Mouse (Mus musculus) CD4-positive helper T cell, adult 2 months (primary cell): ENCODE measurements around the gene Isyna1.
"Not testable (repeated sequence)": the region's sequence is repeated elsewhere in the genome, so short reads cannot be mapped to it uniquely, and the experiment has no call there.

Experiments
- DNase-seq: peaks from one replicate; pipeline ENCODE4 v3.0.0-alpha.2; 2012; ENCODE audit warnings: low read depth, missing footprints, low spot score

The Isyna1 gene

GRCm38 (mm10) chr8:70574915-70575314 lies 19.3 kb upstream of the Isyna1 start:
- DNase-seq, result no peak

- no peak for DNase-seq
These were observed 17.0 kb upstream of the Isyna1 start for GRCm38 (mm10) chr8:70577207-70577606.

GRCm38 (mm10) chr8:70583476-70584387 lies 10.4 kb upstream of the Isyna1 start:
- no peak for DNase-seq

- no peak for DNase-seq
These were observed 9.4 kb upstream of the Isyna1 start for GRCm38 (mm10) chr8:70584606-70585257.

GRCm38 (mm10) chr8:70585258-70585652 lies 8.9 kb upstream of the Isyna1 start:
- peak; percentile 60 for DNase-seq

- not testable (repeated sequence) for DNase-seq
These were observed 6.2 kb upstream of the Isyna1 start for GRCm38 (mm10) chr8:70587955-70588354.

- DNase-seq, result no peak
These were observed 2.6 kb upstream of the Isyna1 start for GRCm38 (mm10) chr8:70591569-70591968.

GRCm38 (mm10) chr8:70593173-70593572 lies 1.0 kb upstream of the Isyna1 start:
- DNase-seq, result no peak

- no peak for DNase-seq
These were observed 720 bp downstream of the Isyna1 start for GRCm38 (mm10) chr8:70594621-70595564.

- no peak for DNase-seq
These were observed 1.6 kb downstream of the Isyna1 start for GRCm38 (mm10) chr8:70595811-70596210.

GRCm38 (mm10) chr8:70596216-70596615 lies 2.0 kb downstream of the Isyna1 start:
- no peak for DNase-seq

GRCm38 (mm10) chr8:70596775-70597416 lies 2.7 kb downstream of the Isyna1 start:
- DNase-seq, result no peak

GRCm38 (mm10) chr8:70597417-70598272 lies 3.5 kb downstream of the Isyna1 start:
- no peak for DNase-seq

- DNase-seq, result no peak
These were observed 4.1 kb downstream of the Isyna1 start for GRCm38 (mm10) chr8:70598283-70598682.

- DNase-seq, result no peak
These were observed 4.5 kb downstream of the Isyna1 start for GRCm38 (mm10) chr8:70598722-70599121.

GRCm38 (mm10) chr8:70599507-70600290 lies 5.5 kb downstream of the Isyna1 start:
- no peak for DNase-seq

- DNase-seq, result no peak
These were observed 6.5 kb downstream of the Isyna1 start for GRCm38 (mm10) chr8:70600473-70601270.

GRCm38 (mm10) chr8:70601271-70601649 lies 7.1 kb downstream of the Isyna1 start:
- DNase-seq, result peak; percentile 85
